Mouse (Mus musculus): ENCODE data around the gene Bri3. TPM values are rescaled to one million over a fixed set of nuclear protein-coding genes. Genes with fewer than 3 reads are reported as not detected.
A peak's percentile ranks its signal among the peaks of the same experiment; 100 is the strongest.

Bri3 gene
- polyA plus RNA-seq, 1 experiment from 2014 or later, result 128 TPM

- H3K4me2 ChIP-seq, result no peak overlapping the region
- 79% methylated on average over 8 of the region's 8 CpGs for WGBS
- H3K4me1 ChIP-seq, result no peaks in the 10 kb centered on the region
- no peaks in the 10 kb centered on the region for H3K36me3 ChIP-seq (ENCODE audit: poor library complexity, severe bottlenecking)
- H3K9me3 ChIP-seq (replicated peaks), result no peaks in the 10 kb centered on the region
- H3K9ac ChIP-seq, result no peak overlapping the region
- ATAC-seq, result no peak
- H3K27ac ChIP-seq, result no peak overlapping the region
- no peaks in the 10 kb centered on the region for H3K27me3 ChIP-seq
- no peak overlapping the region for H3K4me3 ChIP-seq
Observed at GRCm38 (mm10) chr5:144420001-144420400, 175.8 kb downstream of the Bri3 start.

- WGBS, result 83% methylated on average over 3 of the region's 3 CpGs
- Histone ChIP-seq H3K9ac (no peak overlapping the region), H3K4me1 (no peaks in the 10 kb centered on the region), H3K4me3 (no peak overlapping the region), H3K36me3 (ENCODE audit: poor library complexity, severe bottlenecking) (no peaks in the 10 kb centered on the region), H3K27ac (no peak overlapping the region), H3K27me3 (no peaks in the 10 kb centered on the region), H3K9me3 (replicated peaks) (no peaks in the 10 kb centered on the region), H3K4me2 (no peak overlapping the region)
- ATAC-seq, result no peak
Observed at GRCm38 (mm10) chr5:144426697-144427096, 182.5 kb downstream of the Bri3 start.

GRCm38 (mm10) chr5:144427861-144428260, 183.6 kb downstream of the Bri3 start:
- no peak overlapping the region for H3K4me2 ChIP-seq
- WGBS, result 81% methylated on average over 9 of the region's 9 CpGs
- no peak for ATAC-seq
- H3K27me3 ChIP-seq, result no peaks in the 10 kb centered on the region
- H3K4me1 ChIP-seq, result no peaks in the 10 kb centered on the region
- H3K27ac ChIP-seq, result no peak overlapping the region
- no peaks in the 10 kb centered on the region for H3K9me3 ChIP-seq (replicated peaks)
- H3K36me3 ChIP-seq (ENCODE audit: poor library complexity, severe bottlenecking), result no peaks in the 10 kb centered on the region
- H3K9ac ChIP-seq, result no peak overlapping the region
- no peak overlapping the region for H3K4me3 ChIP-seq

- Histone ChIP-seq H3K4me3 (no peak overlapping the region), H3K9me3 (replicated peaks) (no peaks in the 10 kb centered on the region), H3K27ac (no peak overlapping the region), H3K9ac (no peak overlapping the region), H3K36me3 (ENCODE audit: poor library complexity, severe bottlenecking) (no peaks in the 10 kb centered on the region), H3K27me3 (no peaks in the 10 kb centered on the region), H3K4me2 (no peak overlapping the region), H3K4me1 (no peaks in the 10 kb centered on the region)
- 79% methylated on average over 6 of the region's 6 CpGs for whole genome bisulfite sequencing
- no peak for ATAC-seq
Observed at GRCm38 (mm10) chr5:144431481-144431880, 187.2 kb downstream of the Bri3 start.

- 86% methylated on average over 10 of the region's 10 CpGs for WGBS
- H3K27ac ChIP-seq, result no peak overlapping the region
- ATAC-seq, result no peak
- no peaks in the 10 kb centered on the region for H3K27me3 ChIP-seq
- H3K4me3 ChIP-seq, result no peak overlapping the region
- no peaks in the 10 kb centered on the region for H3K9me3 ChIP-seq (replicated peaks)
- H3K4me1 ChIP-seq, result no peaks in the 10 kb centered on the region
- no peak overlapping the region for H3K4me2 ChIP-seq
- H3K9ac ChIP-seq, result no peak overlapping the region
- no peaks in the 10 kb centered on the region for H3K36me3 ChIP-seq (ENCODE audit: poor library complexity, severe bottlenecking)
Observed at GRCm38 (mm10) chr5:144439286-144440040, 195.2 kb downstream of the Bri3 start.

- no peak overlapping the region for H3K4me2 ChIP-seq
- no peak overlapping the region for H3K27ac ChIP-seq
- no peak overlapping the region for H3K9ac ChIP-seq
- no peaks in the 10 kb centered on the region for H3K36me3 ChIP-seq (ENCODE audit: poor library complexity, severe bottlenecking)
- no peak overlapping the region for H3K4me3 ChIP-seq
- WGBS, result 55% methylated on average over 12 of the region's 12 CpGs
- no peaks in the 10 kb centered on the region for H3K27me3 ChIP-seq
- ATAC-seq, result no peak
- no peaks in the 10 kb centered on the region for H3K9me3 ChIP-seq (replicated peaks)
- H3K4me1 ChIP-seq, result no peaks in the 10 kb centered on the region
Observed at GRCm38 (mm10) chr5:144441831-144442271, 197.6 kb downstream of the Bri3 start.

- Histone ChIP-seq H3K27ac (no peak overlapping the region), H3K27me3 (no peaks in the 10 kb centered on the region), H3K4me1 (no peaks in the 10 kb centered on the region), H3K4me2 (no peak overlapping the region), H3K36me3 (ENCODE audit: poor library complexity, severe bottlenecking) (no peaks in the 10 kb centered on the region), H3K4me3 (no peak overlapping the region), H3K9ac (no peak overlapping the region), H3K9me3 (replicated peaks) (no peaks in the 10 kb centered on the region)
- 83% methylated on average over 10 of the region's 10 CpGs for WGBS
- ATAC-seq, result no peak
Observed at GRCm38 (mm10) chr5:144446475-144447225, 202.4 kb downstream of the Bri3 start.

- Histone ChIP-seq H3K36me3 (ENCODE audit: poor library complexity, severe bottlenecking) (no peaks in the 10 kb centered on the region), H3K9me3 (replicated peaks) (no peaks in the 10 kb centered on the region), H3K9ac (no peak overlapping the region), H3K27ac (no peak overlapping the region), H3K4me3 (no peak overlapping the region), H3K27me3 (no peaks in the 10 kb centered on the region), H3K4me2 (no peak overlapping the region), H3K4me1 (no peaks in the 10 kb centered on the region)
- ATAC-seq, result no peak
- 90% methylated on average over 8 of the region's 8 CpGs for WGBS
Observed at GRCm38 (mm10) chr5:144447226-144447616, 203.0 kb downstream of the Bri3 start.

GRCm38 (mm10) chr5:144447975-144448374, 203.7 kb downstream of the Bri3 start:
- WGBS, result 64% methylated on average over 5 of the region's 5 CpGs
- Histone ChIP-seq H3K4me3 (no peak overlapping the region), H3K9ac (no peak overlapping the region), H3K9me3 (replicated peaks) (no peaks in the 10 kb centered on the region), H3K4me2 (no peak overlapping the region), H3K36me3 (ENCODE audit: poor library complexity, severe bottlenecking) (no peaks in the 10 kb centered on the region), H3K27ac (no peak overlapping the region), H3K27me3 (no peaks in the 10 kb centered on the region), H3K4me1 (no peaks in the 10 kb centered on the region)
- no peak for ATAC-seq

- no peak overlapping the region for H3K27ac ChIP-seq
- no peak for ATAC-seq
- H3K27me3 ChIP-seq, result no peaks in the 10 kb centered on the region
- no peaks in the 10 kb centered on the region for H3K36me3 ChIP-seq (ENCODE audit: poor library complexity, severe bottlenecking)
- no peaks in the 10 kb centered on the region for H3K9me3 ChIP-seq (replicated peaks)
- H3K4me2 ChIP-seq, result no peak overlapping the region
- H3K9ac ChIP-seq, result no peak overlapping the region
- WGBS, result 76% methylated on average over 7 of the region's 7 CpGs
- H3K4me3 ChIP-seq, result no peak overlapping the region
- peaks cover 11% of the 10 kb centered on the region for H3K4me1 ChIP-seq
Observed at GRCm38 (mm10) chr5:144452776-144453455, 208.7 kb downstream of the Bri3 start.

GRCm38 (mm10) chr5:144457623-144458287, 213.5 kb downstream of the Bri3 start:
- no peaks in the 10 kb centered on the region for H3K36me3 ChIP-seq (ENCODE audit: poor library complexity, severe bottlenecking)
- peak overlapping the region; percentile 54 for H3K27ac ChIP-seq
- no peaks in the 10 kb centered on the region for H3K9me3 ChIP-seq (replicated peaks)
- no peaks in the 10 kb centered on the region for H3K27me3 ChIP-seq
- peak overlapping the region; percentile 50 for H3K4me2 ChIP-seq
- peak; percentile 70 for ATAC-seq
- 0 out of 2 replicates have a peak overlapping the region, but pooled peaks have one; percentile 16 for H3K9ac ChIP-seq
- WGBS, result 5% methylated on average over 11 of the region's 11 CpGs
- H3K4me1 ChIP-seq, result peaks cover 17% of the 10 kb centered on the region
- no peak overlapping the region for H3K4me3 ChIP-seq

- Histone ChIP-seq H3K9me3 (replicated peaks) (no peaks in the 10 kb centered on the region), H3K27ac (no peak overlapping the region), H3K36me3 (ENCODE audit: poor library complexity, severe bottlenecking) (no peaks in the 10 kb centered on the region), H3K9ac (no peak overlapping the region), H3K4me1 (no peaks in the 10 kb centered on the region), H3K4me3 (no peak overlapping the region), H3K27me3 (no peaks in the 10 kb centered on the region), H3K4me2 (no peak overlapping the region)
- ATAC-seq, result no peak
- 38% methylated on average over 6 of the region's 6 CpGs for WGBS
Observed at GRCm38 (mm10) chr5:144466987-144467386, 222.8 kb downstream of the Bri3 start.

Data from forebrain, embryonic 13.5 days (tissue).